Mouse (Mus musculus) thymus, postnatal 14 days (tissue): ENCODE measurements around the gene Swsap1.

ENCODE experiments used
- DNase-seq: peaks from one replicate; pipeline ENCODE4 v3.0.0; 2021

Gene Swsap1

DNA sequence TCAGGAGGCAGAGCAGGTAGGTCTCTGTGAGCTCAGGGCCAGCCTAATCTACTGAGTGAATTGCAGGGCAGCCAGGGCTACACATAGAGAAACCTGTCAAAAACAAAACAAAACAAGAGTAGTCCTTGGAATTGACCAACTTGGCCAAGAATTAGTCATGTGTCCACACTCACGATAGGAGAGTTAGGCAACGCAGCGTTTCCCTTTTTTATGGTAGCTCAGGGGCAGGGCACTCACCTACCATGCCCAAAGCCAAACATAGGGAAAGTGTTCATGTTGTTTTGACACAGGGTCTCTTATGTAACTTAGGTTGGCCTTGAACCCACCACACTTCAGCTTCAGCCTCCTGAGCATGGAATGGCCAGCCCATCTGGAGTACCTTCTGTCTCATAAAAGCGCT lies 13.7 kb downstream of the Swsap1 start:
- no peak for DNase-seq

DNA sequence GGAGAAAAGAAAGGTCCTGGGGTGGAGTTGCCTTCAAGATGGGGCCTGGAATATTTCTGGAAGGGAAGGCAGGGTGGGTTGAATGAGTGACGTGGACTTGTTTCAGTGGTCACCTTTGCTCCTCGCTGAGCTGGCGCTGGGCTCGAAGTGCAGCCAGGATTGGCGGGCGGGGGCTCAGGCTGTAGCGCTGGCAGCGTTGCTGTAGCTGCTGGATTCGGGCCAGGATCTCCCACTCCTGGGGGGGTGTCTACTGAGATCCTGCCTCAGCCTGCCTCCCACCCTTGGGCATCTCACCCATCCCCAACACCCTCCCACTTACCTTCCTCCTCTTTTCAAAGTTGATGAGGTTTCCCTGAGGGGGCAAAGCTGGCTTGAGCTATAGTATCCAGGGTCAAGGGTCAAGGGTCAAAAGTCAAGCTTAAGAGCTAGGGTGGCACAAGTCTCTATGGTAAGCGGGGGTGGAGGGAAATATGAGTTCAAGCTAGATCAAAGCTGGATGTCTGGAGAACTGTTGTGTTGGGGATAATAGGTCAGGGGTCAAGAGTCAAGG lies 21.1 kb downstream of the Swsap1 start:
- no peak for DNase-seq

DNA sequence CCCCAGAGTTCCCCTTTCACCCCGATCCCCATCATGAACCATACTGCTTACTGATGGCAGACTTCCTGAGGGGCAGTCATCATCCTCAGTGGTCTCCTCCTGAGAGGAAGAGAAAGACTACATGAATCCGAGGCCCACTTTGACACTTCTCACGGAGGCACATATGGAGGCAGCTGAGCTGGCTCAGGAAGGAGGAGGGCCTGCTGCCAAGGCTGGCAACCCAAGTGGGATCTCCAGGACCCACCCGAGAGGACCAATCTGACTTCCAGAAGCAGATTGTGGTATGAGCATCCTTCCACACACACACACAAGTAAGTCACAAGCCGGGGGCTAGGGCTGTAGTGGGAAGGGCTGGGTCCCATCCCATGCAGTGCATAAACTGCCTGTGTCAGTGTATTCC lies 21.8 kb downstream of the Swsap1 start:
- no peak for DNase-seq

DNA sequence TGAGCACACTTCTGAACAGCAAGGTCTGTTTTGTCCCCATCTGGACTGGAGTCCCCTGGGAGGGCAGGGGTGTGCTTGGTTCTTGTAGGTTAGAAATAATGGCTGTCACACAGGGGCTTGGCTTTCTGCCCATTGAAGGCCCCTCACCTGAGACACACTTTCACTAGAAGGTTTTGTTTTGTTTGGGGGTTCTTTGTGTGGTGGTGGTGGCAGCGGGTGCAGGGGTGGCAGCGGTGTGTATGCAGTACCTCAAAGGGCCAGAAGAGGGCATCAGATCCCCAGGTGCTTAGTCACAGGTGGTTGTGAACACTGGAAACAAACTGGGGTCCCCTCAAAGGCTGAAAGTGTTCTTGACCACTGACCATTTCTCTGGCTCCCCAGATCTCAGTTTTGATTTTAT lies 22.4 kb downstream of the Swsap1 start:
- DNase-seq: peak; percentile 68

DNA sequence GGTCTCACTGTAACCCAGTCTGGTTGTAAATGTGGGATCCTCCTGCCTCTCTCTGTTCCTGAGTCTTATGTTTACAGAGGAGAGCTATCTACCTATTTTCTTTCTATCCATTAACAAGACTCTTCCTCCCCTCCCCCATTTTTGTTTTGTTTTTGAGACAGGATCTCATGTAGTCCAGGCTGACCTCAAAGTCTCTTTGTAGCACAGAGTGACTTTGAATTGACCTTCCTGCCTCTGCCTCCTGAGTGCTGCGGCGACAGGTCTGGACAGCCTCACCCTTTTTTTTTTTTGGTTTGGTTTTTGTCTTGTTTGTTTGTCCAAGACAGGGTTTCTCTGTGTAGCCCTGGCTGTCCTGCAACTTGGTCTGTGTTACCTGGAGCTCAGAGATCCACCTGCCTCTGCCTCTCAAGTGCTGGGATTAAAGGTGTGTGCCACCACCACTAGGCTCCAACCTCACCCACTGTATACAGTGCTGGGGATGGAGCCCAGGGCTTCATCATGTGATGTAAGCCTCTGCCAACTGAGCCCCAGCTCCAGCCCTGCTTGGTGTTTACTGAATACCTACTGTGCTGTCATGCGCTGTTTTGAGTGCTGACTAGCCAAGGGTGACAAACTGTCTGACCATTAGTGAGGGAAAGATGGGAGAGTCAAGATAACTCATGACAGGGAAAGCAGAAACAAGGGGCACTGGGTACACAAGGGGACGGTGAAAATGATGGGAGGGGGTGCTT lies 23.0 kb downstream of the Swsap1 start:
- DNase-seq: no peak

DNA sequence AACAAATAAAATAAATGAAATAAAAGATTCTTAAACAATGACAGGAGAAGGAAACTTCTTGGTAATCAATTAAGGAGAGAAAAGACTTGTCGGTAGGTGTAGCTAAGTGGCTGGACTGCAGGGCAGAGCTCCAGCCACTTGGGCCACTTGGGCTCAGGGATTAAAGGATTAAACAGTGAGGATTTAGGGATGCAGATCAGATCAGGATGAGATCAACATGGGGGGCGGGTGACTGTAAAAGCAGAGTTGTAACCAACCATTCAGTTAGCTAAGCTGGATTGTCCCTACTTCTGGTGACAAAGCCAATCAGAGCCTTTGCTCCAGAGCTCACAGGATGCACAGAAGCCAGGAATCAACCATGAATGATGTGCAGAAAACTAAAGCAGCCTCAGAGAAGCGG lies 28.4 kb downstream of the Swsap1 start:
- no peak for DNase-seq

DNA sequence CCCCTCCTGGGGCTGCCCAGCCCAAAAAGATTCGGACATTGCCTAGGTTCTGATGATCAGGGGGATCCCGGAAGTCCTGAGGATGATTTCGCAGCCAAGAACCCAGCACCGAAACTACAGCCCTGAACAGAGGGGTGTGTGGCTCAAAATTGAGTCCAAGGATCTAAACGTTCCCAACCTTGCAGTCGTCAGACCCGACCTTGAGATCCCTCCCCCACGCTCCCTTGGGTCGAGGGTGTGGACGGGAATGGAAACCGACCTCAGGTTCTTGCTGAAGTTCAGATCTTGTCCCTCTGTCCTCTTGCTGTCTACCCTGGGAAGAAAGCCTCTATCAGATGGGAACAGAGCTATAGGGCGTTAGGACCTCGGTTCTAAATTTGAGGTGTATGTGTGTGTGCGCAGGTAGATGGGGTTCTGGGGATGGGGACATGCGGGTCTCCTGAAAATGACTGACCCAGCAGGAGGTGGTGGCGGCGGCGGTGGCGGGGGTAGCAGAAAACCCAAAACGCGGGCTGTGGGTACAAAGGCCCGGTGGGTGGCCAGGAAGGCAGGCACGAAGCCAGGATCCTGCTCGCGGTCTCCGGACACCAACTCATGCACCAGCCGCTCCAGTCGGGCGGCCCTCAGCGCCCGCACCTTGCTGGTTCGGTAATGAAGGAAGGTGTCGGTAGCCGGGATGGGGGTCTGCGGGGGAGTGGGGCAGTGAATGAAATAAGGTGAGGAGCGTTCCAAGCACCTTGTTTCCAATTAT lies 32.2 kb downstream of the Swsap1 start:
- DNase-seq: no peak

DNA sequence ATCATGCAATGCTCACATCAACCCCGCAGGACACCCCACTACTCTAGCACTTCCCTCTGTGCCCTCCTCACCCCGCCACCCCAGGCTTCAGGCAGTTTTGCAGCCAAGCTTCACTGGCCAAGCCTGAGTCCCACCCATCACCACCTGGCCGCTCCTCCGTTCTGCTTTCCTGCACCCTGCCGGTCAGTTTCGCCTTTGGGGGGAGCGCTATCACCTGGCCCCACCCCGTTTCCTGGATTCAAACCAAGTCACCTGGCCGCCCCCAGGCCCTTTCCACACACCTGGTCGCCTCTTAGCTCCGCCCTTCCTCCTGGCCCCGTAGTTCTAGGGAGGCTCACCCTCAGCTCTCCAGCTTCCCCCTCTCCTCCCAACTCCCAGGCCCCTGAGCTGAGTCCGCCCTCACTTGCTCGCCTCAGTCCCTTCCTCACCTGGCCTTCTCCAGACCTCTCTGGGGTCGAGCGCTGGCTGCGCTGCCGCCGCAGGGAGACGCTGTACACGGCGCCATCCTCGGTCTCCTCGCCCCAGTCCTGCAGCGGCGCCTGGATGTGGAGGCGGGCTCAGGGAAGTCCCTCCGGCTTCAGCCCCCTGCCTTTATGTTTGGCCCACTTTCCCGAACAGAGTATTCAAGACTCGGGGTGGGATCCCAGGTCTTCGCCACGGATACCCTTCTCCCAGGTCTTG lies 33.0 kb downstream of the Swsap1 start:
- DNase-seq: peak; percentile 8

DNA sequence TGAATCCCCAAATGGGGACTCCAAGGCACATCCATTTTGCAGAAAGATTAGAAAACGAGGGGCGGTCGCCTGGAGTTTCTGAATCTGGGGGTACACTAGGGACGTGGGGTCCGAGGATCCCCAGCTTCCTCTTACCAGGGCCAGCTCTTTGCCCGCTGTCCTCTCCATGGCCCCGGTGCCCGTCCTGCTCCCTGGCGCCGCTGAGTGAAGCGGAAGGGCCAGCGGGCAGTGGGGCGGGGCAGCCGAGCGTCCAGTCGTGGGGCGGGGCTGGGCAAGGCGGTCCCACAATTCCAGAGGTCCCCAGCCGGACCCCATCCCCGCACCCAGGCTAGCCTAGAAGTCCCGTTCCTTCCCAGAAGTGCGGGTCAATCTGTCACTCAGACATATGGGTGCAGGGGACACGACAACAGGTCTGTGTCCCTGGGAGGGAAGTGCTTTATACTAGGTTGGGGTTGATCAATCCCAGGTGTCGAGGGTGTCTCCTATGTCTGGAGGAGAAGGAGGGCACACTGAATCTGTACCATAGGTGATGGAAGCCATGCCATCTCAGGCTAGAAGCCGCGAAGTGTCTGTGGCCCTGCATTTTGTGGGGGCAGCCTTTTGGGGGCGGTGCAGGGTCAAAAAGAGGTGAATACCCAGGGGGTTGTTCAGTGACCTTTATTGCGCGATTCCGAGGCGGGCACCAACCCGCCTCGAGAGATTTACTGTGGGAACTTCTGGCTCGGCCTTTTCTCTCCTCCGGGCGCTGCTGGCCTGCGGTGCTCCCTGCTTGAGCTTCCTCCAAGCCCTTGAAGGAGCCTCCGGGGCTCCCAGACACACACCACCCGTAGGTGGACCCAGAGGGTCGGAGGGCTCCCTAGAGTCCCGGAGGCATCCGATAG lies 33.9 kb downstream of the Swsap1 start, which contains the start of gene Rgl3:
Gene Rgl3 (minus strand): TSS at position 217 of the 881 bp plus-strand sequence.
- DNase-seq: no peak

DNA sequence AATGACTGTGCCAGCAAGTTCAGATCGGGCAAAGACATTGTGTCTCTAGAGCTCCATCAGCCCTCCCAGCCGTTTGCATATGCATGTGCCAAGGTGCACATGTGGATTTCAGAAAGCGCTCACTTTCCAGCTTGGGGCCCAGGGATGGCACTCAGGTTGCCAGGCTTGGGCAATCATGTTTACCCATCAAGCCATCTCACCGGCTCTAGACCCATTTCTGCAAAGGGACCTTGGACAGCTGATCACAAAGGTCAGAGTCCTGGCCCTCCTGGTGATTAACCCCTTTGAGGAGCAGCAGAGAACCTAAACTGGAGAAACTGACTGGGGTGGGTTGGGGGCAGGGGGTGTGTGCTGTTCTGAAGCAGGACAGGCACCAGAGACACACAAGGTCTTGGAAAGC lies 36.7 kb downstream of the Swsap1 start:
- no peak for DNase-seq

DNA sequence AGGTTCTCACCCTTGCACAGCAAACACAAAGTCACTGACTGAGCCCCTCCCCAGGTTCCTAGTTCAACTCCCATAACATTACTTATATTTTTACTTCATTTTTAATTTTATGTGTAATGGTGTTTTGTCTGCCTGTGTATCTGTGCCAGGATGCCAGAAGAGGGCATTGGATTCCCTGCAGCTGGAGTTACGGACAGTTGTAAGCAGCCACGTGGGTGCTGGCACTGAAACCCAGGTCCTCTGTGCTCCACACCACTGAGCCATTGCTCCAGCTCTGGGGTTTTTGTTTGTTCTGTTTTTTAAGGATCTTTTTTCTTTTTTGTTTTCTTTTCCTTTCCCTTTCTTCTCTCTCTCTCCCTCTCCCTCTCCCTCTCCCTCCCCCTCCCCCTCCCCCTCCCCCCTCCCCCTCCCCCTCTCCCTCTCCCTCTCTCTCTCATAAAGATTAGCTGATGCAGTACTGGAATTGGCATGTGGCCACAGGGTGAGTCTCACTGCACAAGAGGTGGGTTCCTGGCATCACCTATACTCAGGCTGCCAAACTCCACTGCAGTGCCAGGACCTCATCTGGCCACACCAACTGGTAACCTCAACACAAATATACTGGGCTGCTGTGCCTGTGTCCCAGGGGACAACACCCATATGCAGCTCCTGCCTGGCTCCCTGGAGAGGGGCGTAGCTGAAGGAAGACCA lies 40.8 kb downstream of the Swsap1 start:
- DNase-seq: no peak

DNA sequence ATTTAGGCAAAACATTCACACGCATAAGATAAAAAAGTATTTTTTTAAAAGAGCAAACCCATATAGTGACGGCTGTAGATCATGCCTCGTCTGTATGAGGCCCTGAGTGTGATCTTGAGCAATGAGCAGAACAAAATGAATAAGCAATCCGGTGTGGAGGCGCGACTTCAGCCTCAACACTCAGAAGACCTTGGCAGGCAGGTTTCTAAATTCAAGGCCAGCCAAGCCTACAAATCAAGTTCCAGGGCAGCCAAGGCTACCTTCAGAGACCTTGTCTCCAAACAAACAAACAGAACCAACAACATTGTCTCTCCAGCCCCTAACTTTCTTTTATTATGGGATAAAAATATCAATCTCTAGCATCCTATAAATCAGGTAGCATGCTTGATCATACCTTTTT lies 44.7 kb downstream of the Swsap1 start:
- no peak for DNase-seq

DNA sequence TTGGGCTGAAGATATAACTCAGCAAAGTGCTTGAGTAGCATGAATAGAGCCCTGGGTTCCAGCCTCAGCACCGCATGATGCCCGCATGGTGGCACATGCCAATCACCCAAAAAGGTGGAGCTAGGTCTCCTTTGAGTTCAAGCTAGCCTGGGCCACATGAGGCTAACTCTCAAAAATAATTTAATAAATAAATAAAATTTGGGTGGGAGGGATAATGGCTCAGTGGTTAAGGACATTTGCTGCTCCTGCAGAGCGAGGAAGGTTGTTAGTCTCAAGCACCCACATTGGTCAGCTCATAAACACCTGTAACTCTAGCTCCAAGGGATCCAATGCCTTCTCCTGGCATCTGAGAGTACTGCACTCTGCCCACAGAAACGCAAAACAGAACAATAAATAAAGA lies 46.1 kb downstream of the Swsap1 start:
- no peak for DNase-seq

DNA sequence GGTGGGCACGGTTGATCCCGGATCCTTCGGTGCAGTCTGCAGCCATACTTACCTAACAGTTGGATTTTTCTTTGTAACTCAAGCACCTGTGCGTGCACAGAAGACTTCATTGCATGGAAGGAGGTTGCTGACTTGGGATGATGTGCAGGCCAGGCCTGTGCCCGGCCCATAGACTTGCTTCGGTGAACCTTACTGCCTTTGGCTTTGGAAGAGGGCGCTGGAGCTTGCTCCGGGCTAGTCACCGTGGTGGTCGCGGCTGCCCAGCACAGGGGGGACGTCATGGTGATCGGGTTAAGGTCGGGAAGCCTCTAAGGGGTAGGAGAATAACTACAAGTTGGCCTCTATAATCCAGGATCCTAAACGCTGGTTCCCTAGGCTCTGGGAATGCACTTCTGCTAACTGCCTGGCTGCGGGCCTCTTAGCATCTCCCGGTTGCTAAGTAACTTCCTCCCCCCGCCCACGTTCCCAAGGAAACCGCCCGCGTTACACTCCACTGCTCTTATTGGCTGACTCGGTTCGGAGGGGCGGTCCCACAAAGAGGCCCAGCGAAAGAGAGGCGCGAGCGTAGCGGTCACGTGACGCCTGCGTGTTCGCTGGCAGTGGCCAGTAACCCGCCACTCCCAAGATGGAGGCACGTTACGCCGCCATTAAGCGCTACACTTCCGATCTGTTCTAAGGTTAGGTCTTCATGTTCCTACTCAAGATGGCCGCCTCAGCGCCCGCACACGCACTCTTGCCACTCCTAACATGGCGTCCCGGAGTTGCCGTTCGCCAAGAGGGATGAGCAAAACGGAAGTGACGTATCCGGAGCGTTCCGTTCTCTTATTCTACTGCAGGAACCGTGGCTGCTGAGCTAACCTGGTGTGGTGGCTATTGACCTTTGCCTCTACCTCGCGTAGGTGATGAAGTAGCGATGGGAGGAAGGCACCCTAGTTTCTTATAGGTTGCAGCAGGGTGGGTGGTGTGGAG lies 46.9 kb downstream of the Swsap1 start, which contains the start of the genes Ccdc151 and Prkcsh:
Gene Ccdc151 (minus strand): TSS at position 441 of the 969 bp plus-strand sequence.
Gene Prkcsh (plus strand): TSS at position 613 of the 969 bp plus-strand sequence.
- DNase-seq: peak; percentile 99

DNA sequence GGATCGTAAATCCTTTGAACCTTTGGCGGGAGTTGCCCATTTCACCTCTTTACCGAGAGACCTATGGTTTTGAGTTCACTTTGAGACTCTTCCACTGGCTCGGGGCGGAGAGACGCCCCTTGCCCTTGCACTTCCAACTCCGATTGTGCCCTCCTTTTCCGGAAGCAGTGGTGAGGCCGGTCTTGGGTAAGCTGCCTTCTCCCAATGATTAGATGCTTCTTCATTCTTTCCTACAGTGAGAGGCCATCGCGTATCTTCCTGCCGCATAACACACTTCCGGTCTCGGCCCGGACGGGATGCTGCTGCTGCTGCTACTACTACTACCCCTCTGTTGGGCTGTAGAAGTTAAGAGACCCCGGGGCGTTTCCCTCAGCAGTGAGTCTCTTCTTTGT lies 47.6 kb downstream of the Swsap1 start:
- peak; percentile 65 for DNase-seq

DNA sequence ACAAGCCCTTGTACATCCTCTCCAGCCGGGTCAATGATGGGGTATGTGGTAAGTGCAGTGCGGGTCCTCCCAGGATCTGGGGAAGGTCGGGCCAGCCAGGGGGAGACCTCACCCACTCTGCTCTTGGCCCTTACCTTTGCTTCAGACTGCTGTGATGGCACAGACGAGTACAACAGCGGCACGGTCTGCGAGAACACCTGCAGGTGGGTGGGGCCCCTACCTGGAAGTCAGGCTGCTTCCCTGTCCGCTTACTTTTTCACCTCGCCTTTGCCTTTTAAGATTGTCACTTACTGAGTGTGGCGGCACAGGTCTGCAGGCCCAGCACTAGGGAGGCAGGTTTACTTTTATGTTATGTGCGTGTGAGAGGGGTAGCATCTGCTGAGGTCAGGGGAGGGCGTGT lies 49.0 kb downstream of the Swsap1 start:
- DNase-seq: no peak
